Mouse (Mus musculus) forebrain, postnatal 0 days (tissue): ENCODE measurements at regions not wholly inside any gene's neighbourhood (a gene's known extent, or its start where the extent isn't known, plus 50 kb on each side); places are given as distances from the start of the nearest gene placed in this dataset.

Experiments used
- ATAC-seq: fragments of 200-750 bp; cut with Nextera tagmentation; 2 replicates; pipeline ENCODE4 v1.8.0; 2017; ENCODE audit warnings: mild to moderate bottlenecking, moderate library complexity
- DNase-seq: peaks from one replicate; pipeline ENCODE4 v3.0.0-alpha.2; 2015
- H3K27ac ChIP-seq: fragments of 300-500 bp; sonication (generic); 2 replicates; pipeline ENCODE4 v1.5.1; 2014; ENCODE audit warnings: low read depth, mild to moderate bottlenecking, antibody characterized with exemption, low read length, moderate library complexity, mixed read lengths
- H3K27me3 ChIP-seq: fragments of 300-500 bp; sonication (generic); 2 replicates; pipeline ENCODE4 v1.6.1; 2014; ENCODE audit warnings: mild to moderate bottlenecking, low read length, mixed read lengths; ENCODE audit not compliant: insufficient read depth
- H3K36me3 ChIP-seq: fragments of 300-500 bp; sonication (generic); 2 replicates; pipeline ENCODE4 v1.6.1; 2014; ENCODE audit warnings: mild to moderate bottlenecking, moderate library complexity; ENCODE audit not compliant: insufficient read depth
- H3K4me1 ChIP-seq: fragments of 300-500 bp; sonication (generic); 2 replicates; pipeline ENCODE4 v1.6.1; 2014; ENCODE audit warnings: antibody characterized with exemption; ENCODE audit not compliant: insufficient read depth
- H3K4me2 ChIP-seq: fragments of 300-500 bp; sonication (generic); 2 replicates; pipeline ENCODE4 v1.6.1; 2014; ENCODE audit warnings: low read depth, mild to moderate bottlenecking, moderate library complexity
- H3K4me3 ChIP-seq: fragments of 300-500 bp; sonication (generic); 2 replicates; pipeline ENCODE4 v1.5.1; 2014; ENCODE audit warnings: low read depth, low read length, mixed read lengths
- H3K9ac ChIP-seq: fragments of 300-500 bp; sonication (generic); 2 replicates; pipeline ENCODE4 v1.6.1; 2014; ENCODE audit warnings: mild to moderate bottlenecking
- H3K9me3 ChIP-seq: fragments of 300-500 bp; sonication (generic); 2 replicates; pipeline ENCODE4 v1.6.1; 2016; ENCODE audit warnings: low read length
- CTCF ChIP-seq: sonication (generic); IDR thresholded peaks from 2 replicates; pipeline ENCODE4 v1.5.1; 2016; ENCODE audit warnings: antibody characterized with exemption, control low read depth, low read depth
- WGBS: fragments of 180-500 bp; shearing (Covaris S2); extraction: QIAGEN DNeasy Blood & Tissue Kit; methylation state at CpG from one replicate; pipeline ENCODE4 v1.1.7; 2014; 5-methylcytosine and 5-hydroxymethylcytosine counted together

GRCm38 (mm10) chr11:117418939-117419338 is 65.2 kb upstream of the Gm11733 start:
- ATAC-seq (no peak), DNase-seq (no peak)
- H3K36me3 ChIP-seq, result no peaks in the 10 kb centered on the region
- H3K4me2 ChIP-seq, result no peak overlapping the region
- no peak overlapping the region for H3K27ac ChIP-seq
- H3K4me1 ChIP-seq, result peaks cover 15% of the 10 kb centered on the region
- TF ChIP-seq CTCF, result no peak
- no peak overlapping the region for H3K9ac ChIP-seq
- 89% methylated on average over 3 of the region's 3 CpGs for WGBS
- H3K9me3 ChIP-seq, result no peaks in the 10 kb centered on the region
- H3K4me3 ChIP-seq, result no peak overlapping the region
- no peaks in the 10 kb centered on the region for H3K27me3 ChIP-seq

GRCm38 (mm10) chr11:117419351-117419969 is 64.7 kb upstream of the Gm11733 start:
- no peak overlapping the region for H3K9ac ChIP-seq
- TF ChIP-seq CTCF, result no peak
- H3K4me2 ChIP-seq, result no peak overlapping the region
- H3K9me3 ChIP-seq, result no peaks in the 10 kb centered on the region
- WGBS, result 85% methylated on average over 9 of the region's 9 CpGs
- no peak overlapping the region for H3K27ac ChIP-seq
- H3K36me3 ChIP-seq, result no peaks in the 10 kb centered on the region
- H3K4me3 ChIP-seq, result no peak overlapping the region
- ATAC-seq (no peak), DNase-seq (no peak)
- peaks cover 12% of the 10 kb centered on the region for H3K4me1 ChIP-seq
- H3K27me3 ChIP-seq, result no peaks in the 10 kb centered on the region

DNA sequence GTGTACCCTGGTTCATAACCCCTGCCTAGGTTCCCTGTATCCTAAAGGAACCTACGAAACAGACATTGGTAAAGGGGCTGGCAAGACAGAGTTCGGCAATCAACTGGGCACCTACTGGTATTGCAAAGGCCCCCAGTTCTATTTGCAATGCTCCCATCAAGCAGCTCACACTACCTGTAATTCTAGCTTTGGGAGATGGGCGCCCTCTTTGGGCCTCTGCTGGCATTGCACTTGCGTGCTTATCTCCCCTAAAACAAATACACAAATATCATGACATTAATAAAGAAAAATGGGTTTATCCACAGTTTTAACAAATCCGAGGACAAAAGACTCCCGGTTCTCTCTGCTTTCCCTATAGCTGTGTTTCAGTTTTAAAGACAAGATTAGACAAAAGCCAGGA is 61.5 kb upstream of the Gm11733 start:
- H3K4me2 ChIP-seq, result no peak overlapping the region
- no peak overlapping the region for H3K27ac ChIP-seq
- H3K4me1 ChIP-seq, result no peaks in the 10 kb centered on the region
- H3K9ac ChIP-seq, result no peak overlapping the region
- no peak for ATAC-seq
- peak; percentile 29; the same call in 1 of the 2 replicates for TF ChIP-seq CTCF
- H3K4me3 ChIP-seq, result no peak overlapping the region
- no peaks in the 10 kb centered on the region for H3K36me3 ChIP-seq
- H3K9me3 ChIP-seq, result no peaks in the 10 kb centered on the region
- DNase-seq, result no peak
- 91% methylated on average over 6 of the region's 6 CpGs for WGBS
- no peaks in the 10 kb centered on the region for H3K27me3 ChIP-seq

GRCm38 (mm10) chr11:117423422-117423821 is 60.7 kb upstream of the Gm11733 start:
- TF ChIP-seq CTCF, result no peak
- Histone ChIP-seq H3K4me3 (no peak overlapping the region), H3K4me2 (no peak overlapping the region), H3K27ac (no peak overlapping the region), H3K4me1 (no peaks in the 10 kb centered on the region), H3K36me3 (no peaks in the 10 kb centered on the region), H3K27me3 (no peaks in the 10 kb centered on the region), H3K9me3 (no peaks in the 10 kb centered on the region), H3K9ac (no peak overlapping the region)
- WGBS, result 96% methylated on average over 2 of the region's 2 CpGs
- DNase-seq (no peak), ATAC-seq (no peak)

- Histone ChIP-seq H3K9me3 (no peaks in the 10 kb centered on the region), H3K4me2 (no peak overlapping the region), H3K9ac (no peak overlapping the region), H3K4me1 (no peaks in the 10 kb centered on the region), H3K36me3 (no peaks in the 10 kb centered on the region), H3K4me3 (no peak overlapping the region), H3K27ac (no peak overlapping the region), H3K27me3 (no peaks in the 10 kb centered on the region; the same call in 1 of the 2 replicates)
- DNase-seq (no peak), ATAC-seq (no peak)
- 44% methylated on average over 8 of the region's 9 CpGs for WGBS
- no peak for TF ChIP-seq CTCF
Measured at GRCm38 (mm10) chr11:117425466-117425865, 58.7 kb upstream of the Gm11733 start.

GRCm38 (mm10) chr11:117425927-117426326 is 58.2 kb upstream of the Gm11733 start:
- Histone ChIP-seq H3K9ac (no peak overlapping the region), H3K36me3 (no peaks in the 10 kb centered on the region), H3K27ac (no peak overlapping the region), H3K4me3 (no peak overlapping the region), H3K4me1 (no peaks in the 10 kb centered on the region), H3K27me3 (no peaks in the 10 kb centered on the region; the same call in 1 of the 2 replicates), H3K4me2 (no peak overlapping the region), H3K9me3 (no peaks in the 10 kb centered on the region)
- peak; percentile 54; the same call in 1 of the 2 replicates for ATAC-seq
- DNase-seq, result no peak
- no peak for TF ChIP-seq CTCF
- WGBS, result 43% methylated on average over 12 of the region's 12 CpGs

DNA sequence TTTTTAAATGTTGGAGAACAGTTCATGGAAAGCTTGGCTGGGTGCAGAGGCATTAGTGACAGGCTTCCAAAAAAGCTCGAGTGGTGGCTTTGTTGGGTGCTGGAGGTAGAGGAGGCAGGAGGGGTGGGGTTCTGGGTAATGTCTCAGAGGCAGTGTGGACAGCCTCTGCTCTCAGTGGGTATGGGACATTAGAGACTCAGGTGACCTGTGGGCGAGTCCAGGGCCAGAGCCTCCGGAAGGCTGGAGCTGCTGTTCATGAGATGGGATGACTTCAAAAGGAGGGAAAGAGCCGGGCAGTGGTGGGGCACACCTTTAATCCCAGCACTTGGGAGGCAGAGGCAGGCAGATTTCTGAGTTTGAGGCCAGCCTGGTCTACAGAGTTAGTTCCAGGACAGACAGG is 57.5 kb upstream of the Gm11733 start:
- Histone ChIP-seq H3K4me1 (no peaks in the 10 kb centered on the region), H3K4me2 (no peak overlapping the region), H3K9me3 (no peaks in the 10 kb centered on the region), H3K36me3 (no peaks in the 10 kb centered on the region), H3K9ac (no peak overlapping the region), H3K27ac (no peak overlapping the region), H3K27me3 (no peaks in the 10 kb centered on the region; the same call in 1 of the 2 replicates), H3K4me3 (no peak overlapping the region)
- DNase-seq (no peak), ATAC-seq (no peak)
- no peak for TF ChIP-seq CTCF
- 77% methylated on average over 4 of the region's 4 CpGs for WGBS
